Mouse (Mus musculus): ENCODE measurements at regions not wholly inside any gene's neighbourhood (a gene's known extent, or its start where the extent isn't known, plus 50 kb on each side); places are given as distances from the start of the nearest gene placed in this dataset.

- Histone ChIP-seq H3K36me3 (replicated peaks; ENCODE audit: control insufficient read depth, insufficient read depth, low read depth) (no peaks in the 10 kb centered on the region), H3K9me3 (ENCODE audit: control insufficient read depth, low read length) (no peaks in the 10 kb centered on the region), H3K27me3 (ENCODE audit: control insufficient read depth, insufficient read depth, low read length) (no peaks in the 10 kb centered on the region), H3K4me2 (ENCODE audit: low read depth) (no peak overlapping the region), H3K27ac (no peak overlapping the region), H3K9ac (replicated peaks) (no peak overlapping the region), H3K4me3 (ENCODE audit: insufficient read depth in 1 of 2, low read depth in 2 of 2, low read length in 2 of 2) (no peak overlapping the region), H3K4me1 (replicated peaks; ENCODE audit: control insufficient read depth in 2 of 2, insufficient read depth in 2 of 2, low read length in 1 of 2) (no peaks in the 10 kb centered on the region)
- TF ChIP-seq CTCF (IDR thresholded peaks at IDR 0.05; ENCODE audit: low read depth) = no peak
- no peak for TF ChIP-seq EP300 (IDR thresholded peaks at IDR 0.05; ENCODE audit: low read depth)
- 61% methylated on average over 3 of the region's 3 CpGs for WGBS (ENCODE audit: insufficient replicate concordance)
- DNase-seq (ENCODE audit: low read depth in 3 of 3, low spot score in 3 of 3) (no peak), ATAC-seq (ENCODE audit: insufficient read depth) (no peak)
Measured at GRCm38 (mm10) chr3:50940656-50941055, 283.6 kb upstream of the Noct start.

GRCm38 (mm10) chr3:50953456-50953855 is 270.8 kb upstream of the Noct start:
- Histone ChIP-seq H3K27ac (no peak overlapping the region), H3K27me3 (ENCODE audit: control insufficient read depth, insufficient read depth, low read length) (no peaks in the 10 kb centered on the region), H3K4me1 (replicated peaks; ENCODE audit: control insufficient read depth in 2 of 2, insufficient read depth in 2 of 2, low read length in 1 of 2) (no peaks in the 10 kb centered on the region), H3K4me2 (ENCODE audit: low read depth) (no peak overlapping the region), H3K4me3 (ENCODE audit: insufficient read depth in 1 of 2, low read depth in 2 of 2, low read length in 2 of 2) (no peak overlapping the region), H3K36me3 (replicated peaks; ENCODE audit: control insufficient read depth, insufficient read depth, low read depth) (no peaks in the 10 kb centered on the region), H3K9me3 (ENCODE audit: control insufficient read depth, low read length) (no peaks in the 10 kb centered on the region), H3K9ac (replicated peaks) (no peak overlapping the region)
- ATAC-seq (ENCODE audit: insufficient read depth) (no peak), DNase-seq (ENCODE audit: low read depth in 3 of 3, low spot score in 3 of 3) (no peak)
- 77% methylated on average over 6 of the region's 6 CpGs for WGBS (ENCODE audit: insufficient replicate concordance)
- TF ChIP-seq EP300 (IDR thresholded peaks at IDR 0.05; ENCODE audit: low read depth) (no peak), CTCF (IDR thresholded peaks at IDR 0.05; ENCODE audit: low read depth) (no peak)

- Histone ChIP-seq H3K9me3 (ENCODE audit: control insufficient read depth, low read length) (no peaks in the 10 kb centered on the region), H3K27me3 (ENCODE audit: control insufficient read depth, insufficient read depth, low read length) (no peaks in the 10 kb centered on the region)
Measured at GRCm38 (mm10) chr3:50970386-50970785, 253.9 kb upstream of the Noct start.

GRCm38 (mm10) chr3:50973081-50973480 is 251.2 kb upstream of the Noct start:
- no peak for TF ChIP-seq EP300 (IDR thresholded peaks at IDR 0.05; ENCODE audit: low read depth)
- TF ChIP-seq CTCF (IDR thresholded peaks at IDR 0.05; ENCODE audit: low read depth) = no peak

More at GRCm38 (mm10) chr3:50970386-50970785, 253.9 kb upstream of the Noct start:
- Histone ChIP-seq H3K36me3 (replicated peaks; ENCODE audit: control insufficient read depth, insufficient read depth, low read depth) (no peaks in the 10 kb centered on the region), H3K4me3 (ENCODE audit: insufficient read depth in 1 of 2, low read depth in 2 of 2, low read length in 2 of 2) (no peak overlapping the region), H3K4me2 (ENCODE audit: low read depth) (no peak overlapping the region), H3K27ac (no peak overlapping the region), H3K4me1 (replicated peaks; ENCODE audit: control insufficient read depth in 2 of 2, insufficient read depth in 2 of 2, low read length in 1 of 2) (no peaks in the 10 kb centered on the region), H3K9ac (replicated peaks) (no peak overlapping the region)
- DNase-seq (ENCODE audit: low read depth in 3 of 3, low spot score in 3 of 3) (no peak), ATAC-seq (ENCODE audit: insufficient read depth) (no peak)
- WGBS (ENCODE audit: insufficient replicate concordance) = 56% methylated on average over 2 of the region's 2 CpGs
- TF ChIP-seq CTCF (IDR thresholded peaks at IDR 0.05; ENCODE audit: low read depth) (no peak), EP300 (IDR thresholded peaks at IDR 0.05; ENCODE audit: low read depth) (no peak)

DNA sequence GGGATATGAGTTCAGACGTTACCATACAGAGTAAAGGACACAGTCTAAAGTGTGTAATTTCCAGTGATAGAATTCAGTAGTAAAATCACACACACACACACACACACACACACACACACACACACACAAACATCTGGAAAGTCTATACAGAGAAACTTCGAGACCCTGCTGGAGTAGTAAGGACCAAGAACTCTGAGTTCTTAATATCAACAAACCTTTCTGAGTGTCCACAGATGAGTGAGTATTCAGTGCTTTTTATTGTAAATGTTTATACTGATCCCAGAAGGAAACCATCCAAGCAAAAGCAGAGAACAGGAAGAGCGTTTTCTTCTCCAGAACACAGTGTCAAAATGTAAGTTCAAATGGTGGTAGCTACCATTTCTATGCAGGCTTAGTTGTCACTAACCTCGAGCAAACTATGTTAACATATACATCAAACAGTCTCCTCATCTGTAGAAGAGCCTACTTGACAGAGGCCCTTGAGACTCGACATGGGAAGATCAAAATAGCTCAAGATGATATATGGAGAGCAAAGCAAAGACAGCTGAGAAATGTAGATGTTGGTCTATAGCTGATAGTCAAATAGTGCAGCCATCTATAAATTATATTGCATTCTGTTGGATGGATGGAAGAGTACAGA is 248.0 kb upstream of the Noct start:
- Histone ChIP-seq H3K9me3 (ENCODE audit: control insufficient read depth, low read length) (no peaks in the 10 kb centered on the region), H3K27ac (no peak overlapping the region), H3K4me3 (ENCODE audit: insufficient read depth in 1 of 2, low read depth in 2 of 2, low read length in 2 of 2) (no peak overlapping the region), H3K36me3 (replicated peaks; ENCODE audit: control insufficient read depth, insufficient read depth, low read depth) (no peaks in the 10 kb centered on the region), H3K9ac (replicated peaks) (no peak overlapping the region), H3K4me1 (replicated peaks; ENCODE audit: control insufficient read depth in 2 of 2, insufficient read depth in 2 of 2, low read length in 1 of 2) (no peaks in the 10 kb centered on the region), H3K4me2 (ENCODE audit: low read depth) (no peak overlapping the region), H3K27me3 (ENCODE audit: control insufficient read depth, insufficient read depth, low read length) (no peaks in the 10 kb centered on the region)
- 50% methylated on average over 5 of the region's 5 CpGs for WGBS (ENCODE audit: insufficient replicate concordance)
- no peak for DNase-seq (ENCODE audit: low read depth in 3 of 3, low spot score in 3 of 3)
- TF ChIP-seq CTCF (IDR thresholded peaks at IDR 0.05; ENCODE audit: low read depth) (no peak), EP300 (IDR thresholded peaks at IDR 0.05; ENCODE audit: low read depth) (no peak)
- no peak for ATAC-seq (ENCODE audit: insufficient read depth)

More at GRCm38 (mm10) chr3:50973081-50973480, 251.2 kb upstream of the Noct start:
- WGBS (ENCODE audit: insufficient replicate concordance) = 80% methylated on average over 6 of the region's 6 CpGs
- Histone ChIP-seq H3K4me3 (ENCODE audit: insufficient read depth in 1 of 2, low read depth in 2 of 2, low read length in 2 of 2) (no peak overlapping the region), H3K27ac (no peak overlapping the region), H3K9ac (replicated peaks) (no peak overlapping the region), H3K27me3 (ENCODE audit: control insufficient read depth, insufficient read depth, low read length) (no peaks in the 10 kb centered on the region), H3K36me3 (replicated peaks; ENCODE audit: control insufficient read depth, insufficient read depth, low read depth) (no peaks in the 10 kb centered on the region), H3K4me2 (ENCODE audit: low read depth) (no peak overlapping the region), H3K4me1 (replicated peaks; ENCODE audit: control insufficient read depth in 2 of 2, insufficient read depth in 2 of 2, low read length in 1 of 2) (no peaks in the 10 kb centered on the region), H3K9me3 (ENCODE audit: control insufficient read depth, low read length) (no peaks in the 10 kb centered on the region)
- ATAC-seq (ENCODE audit: insufficient read depth) (no peak), DNase-seq (ENCODE audit: low read depth in 3 of 3, low spot score in 3 of 3) (no peak)

Data from liver, embryonic 14.5 days (tissue).